Mouse (Mus musculus) cerebellum, postnatal 4 days (tissue): ENCODE measurements at regions not wholly inside any gene's neighbourhood (a gene's known extent, or its start where the extent isn't known, plus 50 kb on each side); places are given as distances from the start of the nearest gene placed in this dataset.
A peak's percentile ranks its signal among the peaks of the same experiment; 100 is the strongest.

Experiments used
- DNase-seq, 2 experiments: peaks; one replicate each; pipeline ENCODE4 v3.0.0; 2022; ENCODE audit warnings: low spot score in 2 of 2, mixed read lengths in 1 of 2

GRCm38 (mm10) chr3:58072230-58072839, 224.5 kb upstream of the Pfn2 start:
- DNase-seq: no peak

GRCm38 (mm10) chr3:58089344-58090139, 241.7 kb upstream of the Pfn2 start:
- peak in 1 of 2 experiments; percentile 10 for DNase-seq

- DNase-seq: peak in 1 of 2 experiments; percentile 5
Measured at GRCm38 (mm10) chr3:58090396-58090795, 242.5 kb upstream of the Pfn2 start.

GRCm38 (mm10) chr3:58091466-58092176, 243.7 kb upstream of the Pfn2 start:
- no peak for DNase-seq

- DNase-seq: no peak
Measured at GRCm38 (mm10) chr3:58110911-58111476, 263.1 kb upstream of the Pfn2 start.

GRCm38 (mm10) chr3:58112431-58112856, 264.6 kb upstream of the Pfn2 start:
- DNase-seq: no peak

- no peak for DNase-seq
Measured at GRCm38 (mm10) chr3:58113941-58114340, 266.1 kb upstream of the Pfn2 start.

- no peak for DNase-seq
Measured at GRCm38 (mm10) chr3:58115511-58115910, 267.6 kb upstream of the Pfn2 start.

GRCm38 (mm10) chr3:58116848-58117247, 269.0 kb upstream of the Pfn2 start:
- DNase-seq: no peak

GRCm38 (mm10) chr3:58120051-58120450, 272.2 kb upstream of the Pfn2 start:
- no peak for DNase-seq

GRCm38 (mm10) chr3:58122456-58123359, 274.8 kb upstream of the Pfn2 start:
- peak; percentile 53 to 84 for DNase-seq

- DNase-seq: no peak
Measured at GRCm38 (mm10) chr3:58123396-58124077, 275.7 kb upstream of the Pfn2 start.

- no peak for DNase-seq
Measured at GRCm38 (mm10) chr3:58124886-58125285, 277.0 kb upstream of the Pfn2 start.

- DNase-seq: no peak
Measured at GRCm38 (mm10) chr3:58126996-58127395, 279.1 kb upstream of the Pfn2 start.

GRCm38 (mm10) chr3:58128059-58128458, 280.2 kb upstream of the Pfn2 start:
- no peak for DNase-seq

- no peak for DNase-seq
Measured at GRCm38 (mm10) chr3:58129358-58129903, 281.6 kb upstream of the Pfn2 start.

- DNase-seq: peak in 1 of 2 experiments; percentile 7
Measured at GRCm38 (mm10) chr3:58135607-58136365, 278.7 kb upstream of the Tsc22d2 start.

GRCm38 (mm10) chr3:58138726-58139585, 275.6 kb upstream of the Tsc22d2 start:
- DNase-seq: peak in 1 of 2 experiments; percentile 41
